Comparison of ENCODE assay signal across 25 mouse cellular contexts in genomic region chr2:13708785-13709184, GRCm38 (mm10).
DNase-seq lines count a peak whose midpoint lies in the region; ATAC-seq and TF ChIP-seq lines count a peak whose summit lies in the region.
"Had no signal": no experiment of that assay in that cellular context is flagged by ENCODE, and none has a peak within 500 bp of the region (broad histone marks: within the 10 kb centered on the region; RNA-seq: fewer than 3 reads in every experiment).

No protein-coding gene starts in this region.

- H3K27me3 ChIP-seq in lung, embryonic 14.5 days (ENCODE audit: insufficient read depth, low read length) = no peaks in the 10 kb centered on the region
- no peaks in the 10 kb centered on the region for H3K27me3 ChIP-seq in stomach, embryonic 15.5 days (replicated peaks)
- H3K27me3 ChIP-seq in midbrain, embryonic 16.5 days (ENCODE audit: control insufficient read depth, insufficient read depth, low read depth, low read length) = no peaks in the 10 kb centered on the region
- H3K27me3 ChIP-seq: CH12.LX; embryonic facial prominence, embryonic 12.5 days; forebrain, embryonic 12.5 days; forebrain, embryonic 15.5 days; hindbrain, embryonic 12.5 days; hindbrain, embryonic 15.5 days; Patski had no signal

- ATAC-seq in lung, embryonic 14.5 days (ENCODE audit: insufficient read depth) = peak; percentile 52; the same call in 1 of the 2 replicates
- 0 out of 2 replicates have a peak, but pooled peaks have one; percentile 17 for ATAC-seq in megakaryocyte progenitor cell, adult 5-6 weeks (replicated peaks; ENCODE audit: poor library complexity)
- peak; percentile 53 for ATAC-seq in stomach, embryonic 15.5 days (ENCODE audit: insufficient read depth, low FRiP score, low read depth)
- no peak for ATAC-seq in midbrain, embryonic 16.5 days
- ATAC-seq in frontal cortex, adult (ENCODE audit: low TSS enrichment) = no peak
- ATAC-seq: forebrain, embryonic 15.5 days; Patski had no signal

- DNase-seq in lung, embryonic 14.5 days = no peak
- no peak for DNase-seq in lung, postnatal 4 days
- DNase-seq: adrenal gland, postnatal 10 days; adrenal gland, postnatal 36 days; B cell, adult 2 months; cerebellum, adult 18-20 months; cerebellum, adult 9-10 months; cerebellum, postnatal 14 days; gastrocnemius, adult 2 months; gastrocnemius, postnatal 14 days; heart, adult 11 months had no signal

- no peak for TF ChIP-seq CTCF in lung, embryonic 14.5 days (IDR thresholded peaks at IDR 0.05; ENCODE audit: low read depth)

- H3K4me3 ChIP-seq in lung, embryonic 14.5 days (ENCODE audit: low read depth, low read length) = no peak overlapping the region
- no peak overlapping the region for H3K4me3 ChIP-seq in stomach, embryonic 15.5 days (replicated peaks)
- no peak overlapping the region for H3K4me3 ChIP-seq in midbrain, embryonic 16.5 days (ENCODE audit: low read depth, low read length)
- H3K4me3 ChIP-seq: embryonic facial prominence, embryonic 12.5 days; erythroblast, embryonic 14.5 days; forebrain, embryonic 12.5 days; forebrain, embryonic 15.5 days; gastrocnemius, adult 2 months; hindbrain, embryonic 12.5 days; hindbrain, embryonic 15.5 days had no signal

- H3K36me3 ChIP-seq in lung, embryonic 14.5 days (ENCODE audit: insufficient read depth) = no peaks in the 10 kb centered on the region
- H3K36me3 ChIP-seq in stomach, embryonic 15.5 days = no peaks in the 10 kb centered on the region
- no peaks in the 10 kb centered on the region for H3K36me3 ChIP-seq in midbrain, embryonic 16.5 days (ENCODE audit: control insufficient read depth, insufficient read depth, low read length)
- H3K36me3 ChIP-seq: embryonic facial prominence, embryonic 12.5 days; forebrain, embryonic 12.5 days; forebrain, embryonic 15.5 days; G1E; hindbrain, embryonic 12.5 days; hindbrain, embryonic 15.5 days had no signal

- no peak overlapping the region for H3K9ac ChIP-seq in lung, embryonic 14.5 days
- H3K9ac ChIP-seq in stomach, embryonic 15.5 days = no peak overlapping the region
- H3K9ac ChIP-seq in midbrain, embryonic 16.5 days (ENCODE audit: low read depth, low read length) = no peak overlapping the region
- H3K9ac ChIP-seq: embryonic facial prominence, embryonic 12.5 days; forebrain, embryonic 12.5 days; forebrain, embryonic 15.5 days; hindbrain, embryonic 12.5 days; hindbrain, embryonic 15.5 days had no signal

- no peak overlapping the region for H3K4me2 ChIP-seq in lung, embryonic 14.5 days
- no peak overlapping the region for H3K4me2 ChIP-seq in stomach, embryonic 15.5 days
- H3K4me2 ChIP-seq in midbrain, embryonic 16.5 days (ENCODE audit: low read length) = no peak overlapping the region
- H3K4me2 ChIP-seq: embryonic facial prominence, embryonic 12.5 days; forebrain, embryonic 12.5 days; forebrain, embryonic 15.5 days; heart, embryonic 11.5 days; hindbrain, embryonic 12.5 days; hindbrain, embryonic 15.5 days had no signal

- H3K9me3 ChIP-seq in lung, embryonic 14.5 days (ENCODE audit: low read depth, low read length) = no peaks in the 10 kb centered on the region
- no peaks in the 10 kb centered on the region for H3K9me3 ChIP-seq in stomach, embryonic 15.5 days
- no peaks in the 10 kb centered on the region for H3K9me3 ChIP-seq in midbrain, embryonic 16.5 days (replicated peaks; ENCODE audit: control insufficient read depth, low read length, poor library complexity, severe bottlenecking)
- H3K9me3 ChIP-seq: embryonic facial prominence, embryonic 12.5 days; forebrain, embryonic 12.5 days; forebrain, embryonic 15.5 days; G1E; hindbrain, embryonic 12.5 days; hindbrain, embryonic 15.5 days had no signal

- WGBS in lung, embryonic 14.5 days = 14% methylated on average over 1 of the region's 1 CpGs
- WGBS in stomach, embryonic 15.5 days = 31% methylated on average over 1 of the region's 1 CpGs
- WGBS in midbrain, embryonic 16.5 days = 77% methylated on average over 1 of the region's 1 CpGs

- no peaks in the 10 kb centered on the region for H3K4me1 ChIP-seq in lung, embryonic 14.5 days (ENCODE audit: insufficient read depth)
- H3K4me1 ChIP-seq in stomach, embryonic 15.5 days = no peaks in the 10 kb centered on the region
- no peaks in the 10 kb centered on the region for H3K4me1 ChIP-seq in midbrain, embryonic 16.5 days (ENCODE audit: control insufficient read depth, insufficient read depth, low read length)
- H3K4me1 ChIP-seq: embryonic facial prominence, embryonic 12.5 days; forebrain, embryonic 12.5 days; forebrain, embryonic 15.5 days; hindbrain, embryonic 12.5 days; hindbrain, embryonic 15.5 days had no signal

- no peak overlapping the region for H3K27ac ChIP-seq in lung, embryonic 14.5 days (ENCODE audit: low read depth)
- H3K27ac ChIP-seq in stomach, embryonic 15.5 days = no peak overlapping the region
- no peak overlapping the region for H3K27ac ChIP-seq in midbrain, embryonic 16.5 days (ENCODE audit: low read length)
- H3K27ac ChIP-seq: embryonic facial prominence, embryonic 12.5 days; forebrain, embryonic 12.5 days; forebrain, embryonic 15.5 days; gastrocnemius, adult 2 months; hindbrain, embryonic 12.5 days; hindbrain, embryonic 15.5 days had no signal

Comparison
In these comparisons a context has a peak if more than half of its experiments do, and no peak if none do; other contexts are left out.
1. ATAC-seq: peak in lung, embryonic 14.5 days (single experiment), megakaryocyte progenitor cell, adult 5-6 weeks (single experiment) and stomach, embryonic 15.5 days (single experiment); none in midbrain, embryonic 16.5 days (single experiment) and frontal cortex, adult (single experiment).